Mouse (Mus musculus): ENCODE results near the gene Trak1. TPM values are rescaled to one million over a fixed set of nuclear protein-coding genes. Genes with fewer than 3 reads are reported as not detected.

Trak1 gene
- polyA plus RNA-seq, 1 experiment from 2014 or later, result 49.9 TPM

DNA sequence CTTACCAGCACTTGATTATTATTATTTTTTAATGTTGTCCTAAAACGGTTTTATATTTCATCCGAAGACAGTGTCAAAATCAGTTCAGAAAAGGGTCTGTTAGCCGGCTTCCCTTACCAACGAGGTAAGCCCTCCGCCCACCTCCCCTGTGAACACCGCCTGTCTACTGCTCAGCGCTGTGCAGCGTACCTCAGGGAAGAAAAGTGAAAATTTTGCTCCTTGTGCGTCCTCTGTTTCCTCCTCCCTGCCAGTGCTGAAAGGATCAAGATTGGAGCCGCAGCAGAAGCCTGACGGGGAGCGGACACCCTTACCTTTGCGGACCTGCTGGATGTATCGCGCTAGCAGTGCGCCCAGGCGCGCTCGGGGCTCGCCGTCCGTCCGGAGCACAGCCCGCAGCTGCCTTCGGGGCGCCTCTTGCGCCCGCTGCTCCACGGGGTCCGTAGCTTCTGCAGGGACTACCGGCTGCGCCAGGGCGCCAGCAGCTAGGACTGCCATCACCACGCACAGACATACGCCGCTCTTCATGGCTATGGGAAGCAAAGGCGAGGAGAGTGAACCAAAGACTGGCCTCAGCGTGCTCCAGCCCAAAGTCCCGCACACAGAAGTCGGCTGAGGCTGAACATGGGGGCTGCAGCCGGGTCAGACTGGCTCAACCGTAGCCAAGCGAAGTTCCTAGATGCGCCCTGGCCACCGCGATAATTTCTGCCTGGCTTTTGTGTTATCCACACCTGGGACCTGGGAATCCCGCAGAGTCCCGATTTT is 196.9 kb downstream of the Trak1 start:
- Histone ChIP-seq H3K36me3 (ENCODE audit: poor library complexity, severe bottlenecking) (no peaks in the 10 kb centered on the region), H3K9me3 (replicated peaks) (no peaks in the 10 kb centered on the region), H3K4me1 (peaks cover 21% of the 10 kb centered on the region), H3K27me3 (peaks cover 60% of the 10 kb centered on the region), H3K4me3 (peak overlapping the region; percentile 34), H3K27ac (no peak overlapping the region), H3K4me2 (peak overlapping the region; percentile 60), H3K9ac (peak overlapping the region; percentile 46)
- ATAC-seq, result no peak
- 3% methylated on average over 46 of the region's 48 CpGs for WGBS

DNA sequence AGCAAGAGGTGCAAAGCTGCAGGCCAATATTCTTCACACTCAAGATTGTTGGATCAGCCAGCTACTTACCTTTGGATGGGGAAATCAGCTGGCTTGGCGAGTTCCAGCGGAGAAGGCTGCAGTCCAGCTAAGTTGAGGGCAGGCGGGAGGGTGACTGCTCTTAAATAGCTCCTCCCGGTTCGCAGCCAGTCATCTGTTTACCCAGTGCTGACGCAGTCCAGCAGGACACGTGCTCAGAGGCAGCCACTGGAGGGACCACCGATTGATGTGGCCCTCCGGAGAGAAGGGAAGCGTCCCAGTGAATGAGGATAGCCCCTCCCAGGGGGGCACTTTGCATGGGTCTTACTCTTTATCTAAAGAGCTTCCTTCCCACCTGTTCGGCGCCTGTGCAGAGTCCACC is 198.2 kb downstream of the Trak1 start, which contains the start of gene Cck:
Cck (minus strand) TSS at position 166 of the 400 bp plus-strand sequence.
- H3K9me3 ChIP-seq (replicated peaks), result no peaks in the 10 kb centered on the region
- H3K4me3 ChIP-seq, result peak within 1 kb of the TSS; percentile 34
- 2% methylated on average over 12 of the region's 12 CpGs for WGBS
- no peak within 1 kb of the TSS for H3K27ac ChIP-seq
- peak within 1 kb of the TSS; percentile 46 for H3K9ac ChIP-seq
- H3K4me2 ChIP-seq, result peak within 1 kb of the TSS; percentile 60
- H3K4me1 ChIP-seq, result peaks cover 21% of the 10 kb centered on the region
- 0 out of 2 replicates have a peak, but pooled peaks have one; percentile 57 for ATAC-seq
- H3K27me3 ChIP-seq, result peaks cover 60% of the 10 kb centered on the region
- H3K36me3 ChIP-seq (ENCODE audit: poor library complexity, severe bottlenecking), result no peaks in the 10 kb centered on the region

DNA sequence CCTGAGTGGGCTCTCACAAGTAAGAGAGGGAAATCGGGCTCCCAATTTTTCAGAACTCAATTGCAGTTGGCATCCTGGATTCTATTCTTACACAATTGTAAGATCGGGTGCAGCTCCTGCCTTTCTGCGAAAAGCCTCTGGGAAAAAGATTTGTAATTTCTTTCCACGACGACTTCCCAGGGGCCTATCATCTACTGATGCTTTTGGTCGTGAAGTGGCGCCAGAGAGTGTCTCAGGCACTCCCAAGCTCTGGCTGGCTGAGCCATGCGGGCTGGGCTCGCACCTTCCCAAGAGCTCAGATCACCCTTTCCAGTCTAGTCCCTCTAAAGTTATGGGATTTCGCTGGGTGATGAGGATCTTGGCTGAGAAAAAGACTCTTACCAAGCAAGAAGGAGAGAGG is 198.8 kb downstream of the Trak1 start:
- no peaks in the 10 kb centered on the region for H3K36me3 ChIP-seq (ENCODE audit: poor library complexity, severe bottlenecking)
- no peak overlapping the region; the same call in 1 of the 2 replicates for H3K9ac ChIP-seq
- no peak overlapping the region for H3K4me2 ChIP-seq
- no peak overlapping the region for H3K27ac ChIP-seq
- 23% methylated on average over 10 of the region's 10 CpGs for WGBS
- no peaks in the 10 kb centered on the region for H3K9me3 ChIP-seq (replicated peaks)
- H3K4me1 ChIP-seq, result peaks cover 21% of the 10 kb centered on the region
- no peak for ATAC-seq
- no peak overlapping the region for H3K4me3 ChIP-seq
- peaks cover 60% of the 10 kb centered on the region for H3K27me3 ChIP-seq

DNA sequence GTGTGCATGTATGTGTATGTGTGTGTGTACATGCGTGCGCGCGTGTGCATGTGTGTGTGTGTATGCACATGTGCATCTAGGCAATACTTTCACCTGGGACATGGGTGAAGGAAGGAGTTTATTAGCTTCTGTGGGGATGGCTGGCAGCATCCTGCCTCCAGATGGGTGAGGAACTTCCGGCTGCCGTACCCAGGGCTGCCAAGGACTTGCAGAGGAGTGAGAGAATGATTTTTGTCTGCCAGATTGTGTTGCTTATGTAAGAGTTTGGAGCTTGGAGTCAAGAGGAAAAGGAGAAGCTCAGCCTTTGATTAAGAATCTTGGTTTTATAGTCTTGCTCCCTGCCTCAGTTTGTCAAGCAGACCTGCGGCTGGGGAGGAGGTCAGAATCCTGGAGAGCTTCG is 208.0 kb downstream of the Trak1 start:
- ATAC-seq, result no peak
- H3K4me3 ChIP-seq, result no peak overlapping the region
- H3K9ac ChIP-seq, result no peak overlapping the region
- H3K4me2 ChIP-seq, result no peak overlapping the region
- 0 out of 2 replicates have a peak, but pooled peaks cover 8% of the 10 kb centered on the region for H3K4me1 ChIP-seq
- H3K27ac ChIP-seq, result no peak overlapping the region
- H3K36me3 ChIP-seq (ENCODE audit: poor library complexity, severe bottlenecking), result no peaks in the 10 kb centered on the region
- H3K27me3 ChIP-seq, result no peaks in the 10 kb centered on the region
- 91% methylated on average over 8 of the region's 8 CpGs for WGBS
- no peaks in the 10 kb centered on the region for H3K9me3 ChIP-seq (replicated peaks)

DNA sequence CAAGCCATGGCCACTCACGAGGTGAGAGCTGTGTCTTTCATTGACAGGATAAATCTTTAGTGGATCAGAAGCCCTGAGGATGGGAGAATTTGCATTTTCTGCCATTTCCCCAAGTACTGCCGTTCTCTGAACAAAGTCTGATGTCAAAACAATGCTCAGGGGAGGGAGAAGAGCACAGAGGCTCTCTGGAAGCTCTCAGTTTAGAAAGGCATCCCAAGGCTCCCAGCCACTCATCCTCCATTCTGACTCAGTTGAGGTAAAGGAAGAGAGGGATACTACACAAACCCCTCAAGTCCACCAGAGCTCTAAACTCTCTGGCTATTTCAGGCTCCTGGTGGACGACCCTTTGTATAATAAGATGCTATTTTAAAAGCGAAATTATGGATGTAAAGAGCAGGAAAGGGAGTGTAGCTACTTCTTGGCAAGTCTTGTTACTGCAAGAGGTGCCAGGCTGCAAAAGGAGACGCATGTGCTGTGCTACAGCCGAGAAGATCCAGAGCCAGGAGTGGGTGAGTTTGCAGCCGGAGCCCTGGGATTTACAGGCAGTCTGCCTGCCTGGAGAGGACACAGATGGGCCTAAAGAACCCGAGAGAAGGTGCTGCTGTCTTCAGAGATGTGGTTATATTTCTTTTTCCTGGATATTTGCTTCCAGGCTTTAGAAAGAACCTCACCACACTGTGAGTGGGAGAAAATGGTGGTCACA is 209.3 kb downstream of the Trak1 start:
- Histone ChIP-seq H3K36me3 (ENCODE audit: poor library complexity, severe bottlenecking) (no peaks in the 10 kb centered on the region), H3K27me3 (no peaks in the 10 kb centered on the region), H3K9me3 (replicated peaks) (no peaks in the 10 kb centered on the region), H3K9ac (no peak overlapping the region), H3K4me1 (0 out of 2 replicates have a peak, but pooled peaks cover 8% of the 10 kb centered on the region), H3K4me2 (no peak overlapping the region), H3K4me3 (no peak overlapping the region), H3K27ac (no peak overlapping the region)
- ATAC-seq, result peak; percentile 51; the same call in 1 of the 2 replicates
- WGBS, result 60% methylated on average over 8 of the region's 8 CpGs

DNA sequence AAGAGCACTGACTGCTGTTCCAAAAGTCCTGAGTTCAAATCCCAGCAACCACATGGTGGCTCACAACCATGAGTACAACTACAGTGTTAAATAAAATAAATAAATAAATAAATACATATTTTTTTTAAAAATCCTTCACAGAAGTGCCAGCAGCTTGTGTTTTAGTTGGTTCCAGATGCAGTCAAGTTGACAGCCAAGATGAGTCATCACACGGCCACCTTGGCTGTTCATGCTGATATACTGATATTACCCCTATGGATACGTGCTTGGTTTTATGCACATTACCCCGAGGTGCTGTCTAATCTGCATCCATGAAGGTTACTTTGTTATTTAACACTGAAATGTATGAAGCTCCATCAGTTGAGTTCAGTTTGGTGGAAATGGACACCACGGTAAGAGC is 214.6 kb downstream of the Trak1 start:
- Histone ChIP-seq H3K4me3 (no peak overlapping the region), H3K9ac (no peak overlapping the region), H3K4me2 (no peak overlapping the region), H3K27me3 (no peaks in the 10 kb centered on the region), H3K27ac (no peak overlapping the region), H3K9me3 (replicated peaks) (no peaks in the 10 kb centered on the region), H3K4me1 (no peaks in the 10 kb centered on the region), H3K36me3 (ENCODE audit: poor library complexity, severe bottlenecking) (no peaks in the 10 kb centered on the region)
- WGBS, result 86% methylated on average over 4 of the region's 4 CpGs
- no peak for ATAC-seq

DNA sequence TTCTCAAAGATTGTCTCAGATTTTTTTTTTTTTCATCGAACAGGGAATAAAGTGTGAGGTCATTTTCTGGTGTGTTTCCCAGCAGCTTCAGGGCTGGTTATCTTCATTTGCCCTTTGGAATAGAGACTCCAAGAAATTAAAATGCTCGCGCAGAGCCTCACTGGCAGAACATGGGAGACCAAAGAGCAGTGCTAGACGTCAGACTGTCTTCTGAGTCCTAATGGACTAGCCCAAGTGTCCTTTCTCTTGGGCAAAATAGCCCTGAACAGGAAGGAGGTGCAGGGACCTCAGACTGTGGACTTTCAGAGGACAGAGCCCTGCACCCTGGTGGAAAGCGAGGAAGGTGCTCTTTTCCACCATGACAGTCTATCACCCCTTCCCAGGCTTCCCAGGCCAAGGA is 217.2 kb downstream of the Trak1 start:
- H3K27ac ChIP-seq, result no peak overlapping the region
- H3K4me1 ChIP-seq, result no peaks in the 10 kb centered on the region
- ATAC-seq, result no peak
- no peaks in the 10 kb centered on the region for H3K27me3 ChIP-seq
- 85% methylated on average over 5 of the region's 5 CpGs for WGBS
- H3K4me3 ChIP-seq, result no peak overlapping the region
- no peak overlapping the region for H3K9ac ChIP-seq
- H3K4me2 ChIP-seq, result no peak overlapping the region
- H3K9me3 ChIP-seq (replicated peaks), result no peaks in the 10 kb centered on the region
- no peaks in the 10 kb centered on the region for H3K36me3 ChIP-seq (ENCODE audit: poor library complexity, severe bottlenecking)

DNA sequence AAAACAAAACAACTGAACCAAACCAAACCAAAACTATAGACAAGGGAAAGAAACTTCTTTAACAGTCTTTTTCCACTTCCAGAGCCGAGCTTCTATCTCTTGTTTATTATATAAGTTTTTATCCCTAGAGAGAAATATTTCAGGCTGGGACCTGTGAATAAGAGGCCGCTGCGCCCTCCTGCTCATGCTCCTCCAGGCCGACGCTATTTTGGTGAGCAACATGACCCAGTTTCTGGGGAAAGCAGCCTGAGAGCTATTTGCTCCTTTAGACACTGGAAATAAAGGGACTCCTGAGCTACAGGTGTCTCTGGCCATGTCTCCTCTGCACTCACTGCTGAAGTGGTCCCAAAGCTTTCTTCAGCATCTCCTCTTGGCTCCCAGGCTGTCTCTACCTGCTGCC is 222.7 kb downstream of the Trak1 start:
- Histone ChIP-seq H3K4me2 (no peak overlapping the region), H3K27ac (no peak overlapping the region), H3K4me1 (no peaks in the 10 kb centered on the region), H3K36me3 (ENCODE audit: poor library complexity, severe bottlenecking) (no peaks in the 10 kb centered on the region), H3K27me3 (no peaks in the 10 kb centered on the region), H3K4me3 (no peak overlapping the region), H3K9ac (no peak overlapping the region), H3K9me3 (replicated peaks) (no peaks in the 10 kb centered on the region)
- 83% methylated on average over 5 of the region's 5 CpGs for WGBS
- ATAC-seq, result no peak

Other genes with a start within 250 kb of the Trak1 start
- gene Ulk4, start 20.3 kb upstream of the Trak1 start, polyA plus RNA-seq (2015; fragmentation: Nextera tagmentation; extraction: Ambion mirVana), result 164 and 177 TPM in 2 replicates
- gene Cck, start 198.2 kb downstream of the Trak1 start, polyA plus RNA-seq (2015; fragmentation: Nextera tagmentation; extraction: Ambion mirVana), result 11.0 and 40.0 TPM in 2 replicates

Data from forebrain, embryonic 13.5 days (tissue).